Mouse (Mus musculus): ENCODE measurements around the gene Crbn. TPM values are rescaled to one million over a fixed set of nuclear protein-coding genes. Genes with fewer than 3 reads are reported as not detected.

Crbn gene
- 0.91 and 1.3 TPM in 2 replicates for polyA plus RNA-seq (2012; ENCODE audit: low replicate concordance)

DNA sequence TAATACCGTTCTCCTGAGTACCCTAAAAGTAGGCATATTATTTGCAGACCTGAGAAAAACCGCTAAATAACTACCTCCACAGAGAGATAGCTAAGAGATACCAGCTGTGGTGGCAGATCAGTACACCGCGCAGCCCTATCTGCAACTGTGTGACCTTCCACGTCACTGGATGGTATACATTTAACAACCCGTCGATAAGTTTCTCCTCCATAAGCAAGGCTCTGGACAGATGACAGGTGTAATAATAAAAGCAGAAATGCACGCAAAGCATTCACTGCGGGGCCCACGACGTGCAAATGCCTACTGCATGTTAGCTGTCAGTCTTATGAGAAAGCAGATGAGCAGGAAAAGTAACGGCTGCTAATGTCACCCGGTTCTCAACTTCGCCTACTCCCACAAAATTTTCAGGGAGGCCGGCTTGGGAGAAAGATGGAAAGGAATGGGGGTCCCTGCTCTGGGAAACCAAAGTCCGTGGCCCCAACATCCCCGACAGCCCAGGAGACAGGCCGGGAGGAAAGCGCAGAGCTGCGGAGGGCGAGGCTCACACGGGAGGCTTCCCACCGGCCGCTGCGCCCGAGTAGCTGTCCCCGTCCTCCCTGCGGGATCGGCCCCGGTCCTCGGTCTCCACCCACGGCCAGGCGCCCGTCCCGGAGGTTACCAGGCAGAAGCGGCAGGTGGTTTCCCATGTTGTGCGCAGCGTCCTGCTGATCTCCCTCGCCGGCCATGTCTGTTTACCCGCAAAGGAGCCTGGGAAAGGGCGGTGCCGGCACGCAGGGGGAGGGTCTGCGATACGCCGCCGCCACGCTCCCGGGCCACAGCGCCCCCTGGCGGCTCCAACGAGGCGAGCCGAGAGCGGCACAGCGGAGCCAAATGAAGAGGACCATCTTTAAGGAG is at the start of gene Crbn:
TSS of gene Crbn (minus strand) at position 745 of the 894 bp plus-strand sequence.

DNA sequence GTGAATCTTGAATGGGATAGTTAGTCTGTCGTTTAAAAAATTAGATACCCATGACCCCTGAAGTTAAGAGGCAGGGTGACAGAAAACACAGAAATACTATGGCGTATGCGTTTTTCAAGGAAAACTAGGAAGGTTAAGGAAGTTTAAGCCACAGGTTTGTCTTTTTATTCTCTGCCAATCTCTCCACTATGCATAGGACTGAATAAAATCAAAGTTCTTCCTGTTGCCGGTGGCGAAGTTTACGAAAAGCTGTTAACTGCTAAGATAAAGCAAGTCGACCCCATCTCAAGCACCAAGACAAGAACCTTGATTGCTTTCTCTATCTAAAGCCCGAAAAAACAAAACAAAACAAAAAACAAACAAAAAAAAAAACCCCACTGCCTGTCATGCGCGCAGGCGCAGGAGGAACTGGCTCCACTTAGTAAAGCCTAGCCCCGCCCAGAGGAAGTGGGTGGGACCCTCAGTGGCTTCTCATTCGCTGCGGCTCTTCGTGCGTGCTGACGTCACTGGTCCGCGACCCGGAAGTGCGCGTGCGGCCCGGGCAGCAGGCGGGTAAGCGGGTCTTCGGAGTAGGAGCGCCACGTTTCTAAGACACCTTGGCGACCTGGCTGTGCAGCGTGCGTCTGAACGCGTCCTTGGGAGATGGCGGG is 31.1 kb downstream of the Crbn start, which contains the start of gene Trnt1:
TSS of gene Trnt1 (plus strand) at position 481 of the 650 bp plus-strand sequence.

DNA sequence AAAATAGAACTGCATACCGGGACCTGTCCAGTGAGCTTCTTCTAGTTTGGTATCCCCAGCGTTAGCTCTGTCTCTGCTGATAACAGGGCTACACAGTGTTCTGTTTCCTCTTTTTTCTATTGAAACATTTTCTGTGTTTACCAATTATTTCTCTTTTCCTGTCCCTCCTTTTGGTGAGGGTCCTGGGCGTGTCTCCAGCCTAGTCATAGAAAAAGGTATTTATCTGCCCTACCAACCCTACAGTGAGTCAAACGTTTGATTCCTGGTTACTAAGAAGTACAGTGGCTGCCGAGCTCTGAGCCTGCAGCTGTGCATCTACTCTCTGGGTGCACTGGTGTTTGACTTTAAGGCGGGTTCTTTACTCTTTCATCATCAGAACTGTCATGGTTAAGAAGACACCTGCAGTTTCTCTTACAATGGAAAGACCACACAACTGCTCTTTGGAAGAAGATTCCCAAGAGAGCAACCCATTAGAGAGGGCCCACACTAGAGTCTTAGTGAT is 50.9 kb downstream of the Crbn start, which contains the start of gene Il5ra:
TSS of gene Il5ra (minus strand) at position 151 of the 502 bp plus-strand sequence.

Other genes starting within 250 kb of the Crbn start
- not detected in 2 replicates for gene Il5ra, start 51.0 kb downstream of the Crbn start, polyA plus RNA-seq (2012; ENCODE audit: low replicate concordance)
- 2.2 and 4.5 TPM in 2 replicates for gene Trnt1, start 31.0 kb downstream of the Crbn start, polyA plus RNA-seq (2012; ENCODE audit: low replicate concordance)

All from leukemia stem cell, adult 10-12 weeks (primary cell).